ENCODE assay signal across 8 mouse cellular contexts in the genomic region with DNA sequence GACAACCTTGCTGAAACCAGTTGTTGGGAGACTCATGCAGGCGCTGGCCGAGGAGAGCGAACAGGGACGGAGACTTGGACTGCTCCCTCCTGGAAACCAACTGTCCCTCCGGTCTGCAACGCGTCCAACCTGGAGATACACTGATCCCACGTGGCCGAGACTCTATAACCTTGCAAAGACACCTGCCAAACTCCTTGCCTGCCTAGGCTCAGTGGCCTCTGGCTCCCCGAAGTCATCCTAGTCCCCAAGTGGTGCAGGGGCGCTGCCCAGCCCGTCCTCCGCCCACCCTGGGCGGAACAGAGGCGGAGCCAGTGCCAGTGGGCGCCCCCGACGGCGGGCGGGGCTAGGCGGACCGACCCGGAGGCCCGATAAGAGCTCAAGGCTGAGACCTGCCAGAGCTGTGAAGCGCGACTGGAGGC. TPM values are rescaled to one million over a fixed set of nuclear protein-coding genes. Genes with fewer than 3 reads are reported as not detected.
DNase-seq lines count a peak whose midpoint lies in the region; ATAC-seq and TF ChIP-seq lines count a peak whose summit lies in the region.

A gene (plus strand): TSS at position 345 of the 419 bp plus-strand sequence.

- no peak for TF ChIP-seq POLR2A in embryonic fibroblast, embryonic 13.5 days (IDR thresholded peaks at IDR 0.05; ENCODE audit: low read depth, low read length)
- no peak for TF ChIP-seq POLR2A in myocyte (IDR thresholded peaks at IDR 0.05; ENCODE audit: insufficient read length, low read depth)

- H3K4me3 ChIP-seq in embryonic fibroblast, embryonic 13.5 days (ENCODE audit: insufficient read depth, low read length): peak within 1 kb of the TSS; percentile 28
- peak within 1 kb of the TSS; percentile 38 for H3K4me3 ChIP-seq in hindbrain, embryonic 12.5 days
- no peak within 1 kb of the TSS for H3K4me3 ChIP-seq in myocyte

- DNase-seq in urinary bladder, adult 2 months (ENCODE audit: low spot score): peak; percentile 52
- DNase-seq in urinary bladder, postnatal 4 days (ENCODE audit: low spot score in 2 of 2): no peak
- DNase-seq in liver: peak; percentile 90
- DNase-seq in MN1 (ENCODE audit: low spot score): no peak
- DNase-seq in layer of hippocampus, adult 18-20 months (ENCODE audit: low spot score in 2 of 2): no peak

- H3K4me2 ChIP-seq in hindbrain, embryonic 12.5 days (replicated peaks): peak within 1 kb of the TSS; percentile 78
- H3K4me2 ChIP-seq in myocyte (ENCODE audit: low read depth): peak within 1 kb of the TSS; percentile 12

- peaks cover 52% of the 10 kb centered on the region for H3K27me3 ChIP-seq in hindbrain, embryonic 12.5 days
- peaks cover 41% of the 10 kb centered on the region for H3K27me3 ChIP-seq in myocyte (ENCODE audit: control insufficient read depth, insufficient read depth, insufficient read length)

- peak; percentile 67 for ATAC-seq in hindbrain, embryonic 12.5 days (ENCODE audit: low FRiP score)

- no peaks in the 10 kb centered on the region for H3K79me2 ChIP-seq in myocyte (ENCODE audit: control insufficient read depth, insufficient read depth)

- no peak within 1 kb of the TSS for H3ac ChIP-seq in myocyte (ENCODE audit: control insufficient read depth, insufficient read length)

- no peaks in the 10 kb centered on the region for H3K4me1 ChIP-seq in embryonic fibroblast, embryonic 13.5 days (ENCODE audit: control insufficient read depth, insufficient read depth, low read length)
- H3K4me1 ChIP-seq in hindbrain, embryonic 12.5 days: peaks cover 8% of the 10 kb centered on the region

- H3K9ac ChIP-seq in hindbrain, embryonic 12.5 days: 0 out of 2 replicates have a peak within 1 kb of the TSS, but pooled peaks have one; percentile 27

- TF ChIP-seq CTCF in embryonic fibroblast, embryonic 13.5 days (IDR thresholded peaks at IDR 0.05; ENCODE audit: borderline replicate concordance, insufficient read depth, low read length): no peak

- H3K9me3 ChIP-seq in hindbrain, embryonic 12.5 days (replicated peaks): no peaks in the 10 kb centered on the region

- 1% methylated on average over 26 of the region's 26 CpGs for WGBS in hindbrain, embryonic 12.5 days

- H3K36me3 ChIP-seq in hindbrain, embryonic 12.5 days: no peaks in the 10 kb centered on the region
- no peaks in the 10 kb centered on the region for H3K36me3 ChIP-seq in myocyte (ENCODE audit: control insufficient read depth, insufficient read depth)

- no peak within 1 kb of the TSS for H3K27ac ChIP-seq in embryonic fibroblast, embryonic 13.5 days (ENCODE audit: insufficient read depth, low read length)
- H3K27ac ChIP-seq in hindbrain, embryonic 12.5 days: no peak within 1 kb of the TSS

TF ChIP-seq in myocyte, 11 proteins besides CTCF, POLR2A, EP300 and RAD21:
- TF ChIP-seq POLR2AphosphoS2 (IDR thresholded peaks at IDR 0.05; ENCODE audit: insufficient read length, low read depth): no peak
- TF ChIP-seq REST (IDR thresholded peaks at IDR 0.05; ENCODE audit: insufficient read depth, insufficient read length): no peak
- no peak for TF ChIP-seq CEBPB (IDR thresholded peaks at IDR 0.05; ENCODE audit: insufficient read depth, poor library complexity, severe bottlenecking)
- no peak for TF ChIP-seq MAX (IDR thresholded peaks at IDR 0.05; ENCODE audit: low read depth)
- TF ChIP-seq USF1 (IDR thresholded peaks at IDR 0.05; ENCODE audit: low read depth): no peak
- TF ChIP-seq TCF3 (IDR thresholded peaks at IDR 0.05; ENCODE audit: insufficient read length, low read depth): no peak
- TF ChIP-seq MYOG (IDR thresholded peaks at IDR 0.05; ENCODE audit: control insufficient read depth in 1 of 3, insufficient read depth in 1 of 3, insufficient read length in 2 of 3, low read depth in 2 of 3): no peak
- TF ChIP-seq E2F4 (IDR thresholded peaks at IDR 0.05; ENCODE audit: insufficient read depth): no peak
- no peak for TF ChIP-seq TCF12 (IDR thresholded peaks at IDR 0.05; ENCODE audit: insufficient read depth, poor library complexity, severe bottlenecking)
- no peak for TF ChIP-seq MYOD1 (IDR thresholded peaks at IDR 0.05; ENCODE audit: control insufficient read depth in 1 of 3, insufficient read length in 2 of 3, low read depth in 2 of 3)
- no peak for TF ChIP-seq SRF (IDR thresholded peaks at IDR 0.05; ENCODE audit: control insufficient read depth, insufficient read length, low read depth)

RNA-seq across cellular contexts. Expression of the gene that starts here (rescaled TPM):
- polyA plus RNA-seq in urinary bladder, adult 2 months (2012; rRNA removed): 0.03 and 0.04 TPM in 2 replicates
- polyA plus RNA-seq in embryonic fibroblast, embryonic 13.5 days (2011; ENCODE audit: insufficient read length, low read depth, missing spikeins): not detected in 2 replicates
- polyA plus RNA-seq in hindbrain, embryonic 12.5 days (2016; fragmentation: Nextera tagmentation; extraction: Ambion mirVana): 0.05 TPM in 1 of 2 replicates, not detected in the other
- polyA plus RNA-seq in myocyte (2012; fragmentation: generic; extraction: Trizol): not detected
- under 1 TPM; 0.15 to 0.27 TPM for total RNA-seq in layer of hippocampus, adult 18-20 months (2021)

Comparison
In these comparisons a context has a peak if more than half of its experiments do, and no peak if none do; other contexts are left out.
1. Peak in DNase-seq in urinary bladder, adult 2 months; RNA of the gene not detected or under 1 TPM.
2. Peak in ATAC-seq, H3K4me3 ChIP-seq, H3K9ac ChIP-seq and H3K4me2 ChIP-seq in hindbrain, embryonic 12.5 days; RNA of the gene not detected or under 1 TPM.